Mouse (Mus musculus) midbrain, postnatal 0 days (tissue): ENCODE measurements around the gene Fam234a. TPM values are rescaled to one million over a fixed set of nuclear protein-coding genes. Genes with fewer than 3 reads are reported as not detected.
"Not testable (repeated sequence)": the region's sequence is repeated elsewhere in the genome, so short reads cannot be mapped to it uniquely, and the experiment has no call there.

Experiments
- ATAC-seq: fragments of 200-750 bp; cut with Nextera tagmentation; 2 replicates; pipeline ENCODE4 v1.8.0; 2017; ENCODE audit warnings: moderate number of reproducible peaks, mild to moderate bottlenecking, moderate TSS enrichment, moderate library complexity; ENCODE audit not compliant: low FRiP score
- DNase-seq: peaks from one replicate; pipeline ENCODE4 v3.0.0-alpha.2; 2015; ENCODE audit warnings: low spot score
- H3K27ac ChIP-seq: fragments of 300-500 bp; sonication (generic); 2 replicates; pipeline ENCODE4 v1.5.1; 2014; ENCODE audit warnings: low read depth, mild to moderate bottlenecking, low read length, mixed read lengths
- H3K27me3 ChIP-seq: fragments of 300-500 bp; sonication (generic); 2 replicates; pipeline ENCODE4 v1.6.1; 2014; ENCODE audit warnings: low read length, control low read depth, mixed read lengths; ENCODE audit not compliant: insufficient read depth
- H3K36me3 ChIP-seq: fragments of 300-500 bp; sonication (generic); 2 replicates; pipeline ENCODE4 v1.6.1; 2014; ENCODE audit warnings: low read length, control low read depth, mixed read lengths; ENCODE audit not compliant: insufficient read depth
- H3K4me1 ChIP-seq: fragments of 300-500 bp; sonication (generic); 2 replicates; pipeline ENCODE4 v1.6.1; 2014; ENCODE audit warnings: mild to moderate bottlenecking, control low read depth, antibody characterized with exemption, low read length, mixed read lengths; ENCODE audit not compliant: insufficient read depth
- H3K4me2 ChIP-seq: fragments of 300-500 bp; sonication (generic); 2 replicates; pipeline ENCODE4 v1.6.1; 2014; ENCODE audit warnings: low read depth, mild to moderate bottlenecking, low read length, mixed read lengths; ENCODE audit not compliant: poor library complexity, severe bottlenecking
- H3K4me3 ChIP-seq: fragments of 300-500 bp; sonication (generic); 2 replicates; pipeline ENCODE4 v1.5.1; 2014; ENCODE audit warnings: low read depth, mild to moderate bottlenecking, low read length, moderate library complexity
- H3K9ac ChIP-seq: fragments of 300-500 bp; sonication (generic); replicated peaks from 2 replicates; pipeline ENCODE4 v1.6.1; 2014; ENCODE audit warnings: mild to moderate bottlenecking, low read length, moderate library complexity, mixed read lengths; ENCODE audit not compliant: poor library complexity, severe bottlenecking
- H3K9me3 ChIP-seq: fragments of 300-500 bp; sonication (generic); 2 replicates; pipeline ENCODE4 v1.6.1; 2016; ENCODE audit warnings: low read length, control low read depth
- CTCF ChIP-seq: IDR thresholded peaks from 2 replicates; pipeline ENCODE4 v1.5.1; 2016; ENCODE audit warnings: antibody characterized with exemption, mild to moderate bottlenecking
- WGBS: fragments of 180-500 bp; shearing (Covaris S2); extraction: QIAGEN DNeasy Blood & Tissue Kit; methylation state at CpG from one replicate; pipeline ENCODE4 v1.1.7; 2014; 5-methylcytosine and 5-hydroxymethylcytosine counted together
- polyA plus RNA-seq: library from polyadenylated mRNA; unstranded; fragments of >200 nt; fragmentation: Nextera tagmentation; extraction: Ambion mirVana; gene quantifications from 2 replicates; pipeline ENCODE4 v1.2.1, GENCODE M21; 2015
- total RNA-seq: library from RNA; depleted of rRNA; stranded (reverse); fragments of >200 nt; gene quantifications from 2 replicates; pipeline ENCODE4 v1.2.3, GENCODE M21; 2014; rRNA removed

Fam234a gene
- total RNA-seq (24.6 and 31.5 TPM in 2 replicates), polyA plus RNA-seq (32.4 and 33.8 TPM in 2 replicates)

- WGBS, result 6% methylated on average over 33 of the region's 33 CpGs
- peak within 1 kb of the TSS; percentile 73 for H3K4me3 ChIP-seq
- H3K9ac ChIP-seq, result peak within 1 kb of the TSS; percentile 78
- H3K4me1 ChIP-seq, result 0 out of 2 replicates have a peak, but pooled peaks cover 5% of the 10 kb centered on the region
- peak within 1 kb of the TSS; percentile 77 for H3K4me2 ChIP-seq
- no peak for TF ChIP-seq CTCF
- peak within 1 kb of the TSS; percentile 86 for H3K27ac ChIP-seq
- H3K27me3 ChIP-seq, result no peaks in the 10 kb centered on the region
- ATAC-seq (peak; percentile 97), DNase-seq (peak; percentile 99)
- H3K36me3 ChIP-seq, result no peaks in the 10 kb centered on the region
- no peaks in the 10 kb centered on the region for H3K9me3 ChIP-seq
Measured at GRCm38 (mm10) chr17:26244101-26244841, at the start of gene Fam234a. Fam234a (minus strand) TSS chr17:26244242.

DNA sequence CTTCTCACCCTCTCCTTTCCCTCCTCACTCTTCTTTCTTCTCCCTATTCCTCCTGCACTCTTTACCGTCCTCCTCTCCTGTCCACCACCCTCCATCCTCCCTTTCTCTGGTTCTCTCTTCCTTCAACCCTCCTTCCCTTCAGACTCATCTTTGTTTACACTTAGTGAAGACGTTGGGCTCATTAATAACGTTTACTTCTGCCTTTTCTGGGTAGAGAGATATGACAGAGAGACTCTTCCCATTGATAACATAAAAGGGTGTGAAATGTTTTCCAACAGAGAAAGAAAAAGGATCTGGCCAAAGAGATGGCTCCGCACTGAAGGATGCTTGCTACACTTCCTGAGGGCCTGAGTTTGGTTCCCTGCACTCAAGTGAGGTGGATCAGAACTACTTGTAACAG is 45.4 kb upstream of the Fam234a start:
- Histone ChIP-seq H3K36me3 (peaks cover 37% of the 10 kb centered on the region), H3K4me3 (no peak overlapping the region), H3K27me3 (no peaks in the 10 kb centered on the region), H3K9ac (no peak overlapping the region), H3K4me2 (no peak overlapping the region), H3K4me1 (no peaks in the 10 kb centered on the region), H3K27ac (no peak overlapping the region), H3K9me3 (no peaks in the 10 kb centered on the region)
- no peak for ATAC-seq
- no peak for DNase-seq
- WGBS, result 85% methylated on average over 4 of the region's 4 CpGs
- no peak for TF ChIP-seq CTCF

GRCm38 (mm10) chr17:26286199-26286955 is 42.3 kb upstream of the Fam234a start:
- H3K36me3 ChIP-seq, result peaks cover 60% of the 10 kb centered on the region
- no peak overlapping the region for H3K4me2 ChIP-seq
- H3K4me1 ChIP-seq, result no peaks in the 10 kb centered on the region
- H3K27ac ChIP-seq, result no peak overlapping the region
- H3K27me3 ChIP-seq, result no peaks in the 10 kb centered on the region
- no peak for TF ChIP-seq CTCF
- H3K4me3 ChIP-seq, result no peak overlapping the region
- H3K9me3 ChIP-seq, result no peaks in the 10 kb centered on the region
- no peak for ATAC-seq
- H3K9ac ChIP-seq, result no peak overlapping the region
- WGBS, result 87% methylated on average over 8 of the region's 8 CpGs
- DNase-seq, result no peak

GRCm38 (mm10) chr17:26276711-26277110 is 32.7 kb upstream of the Fam234a start:
- peak; percentile 80 for TF ChIP-seq CTCF
- Histone ChIP-seq H3K27me3 (no peaks in the 10 kb centered on the region), H3K9me3 (no peaks in the 10 kb centered on the region), H3K27ac (no peak overlapping the region), H3K9ac (no peak overlapping the region), H3K36me3 (peaks cover 40% of the 10 kb centered on the region), H3K4me1 (no peaks in the 10 kb centered on the region), H3K4me3 (no peak overlapping the region), H3K4me2 (no peak overlapping the region)
- peak; percentile 62 for DNase-seq
- no peak for ATAC-seq
- WGBS, result 91% methylated on average over 4 of the region's 4 CpGs

- Histone ChIP-seq H3K9me3 (no peaks in the 10 kb centered on the region), H3K4me1 (no peaks in the 10 kb centered on the region), H3K4me2 (no peak overlapping the region), H3K9ac (no peak overlapping the region), H3K36me3 (peaks cover 36% of the 10 kb centered on the region), H3K27me3 (no peaks in the 10 kb centered on the region), H3K27ac (no peak overlapping the region), H3K4me3 (no peak overlapping the region)
- 89% methylated on average over 13 of the region's 13 CpGs for WGBS
- DNase-seq (no peak), ATAC-seq (no peak)
- TF ChIP-seq CTCF, result no peak
Measured at GRCm38 (mm10) chr17:26275933-26276332, 31.9 kb upstream of the Fam234a start.

DNA sequence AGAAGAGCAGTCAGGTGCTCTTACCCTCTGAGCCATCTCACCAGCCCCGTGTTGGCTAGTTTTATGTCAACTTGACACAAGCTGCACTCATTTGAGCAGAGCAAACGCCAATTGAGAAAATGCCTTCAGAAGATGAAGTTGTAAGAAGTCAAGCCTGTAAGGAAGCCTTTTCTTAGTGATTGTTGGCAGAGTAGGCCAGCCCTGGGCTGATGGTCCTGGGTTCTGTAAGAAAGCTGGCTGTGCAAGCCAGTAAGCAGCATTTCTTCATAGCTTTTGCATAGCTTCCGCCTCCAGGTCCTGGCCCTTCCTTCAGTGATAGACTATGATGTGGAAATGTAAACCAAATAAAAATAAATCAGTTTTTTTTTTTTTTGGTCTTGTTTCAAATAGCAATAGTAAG is 28.5 kb upstream of the Fam234a start:
- 93% methylated on average over 3 of the region's 3 CpGs for WGBS
- Histone ChIP-seq H3K9ac (no peak overlapping the region), H3K9me3 (no peaks in the 10 kb centered on the region), H3K4me3 (no peak overlapping the region), H3K36me3 (peaks cover 19% of the 10 kb centered on the region), H3K4me2 (no peak overlapping the region), H3K4me1 (no peaks in the 10 kb centered on the region), H3K27me3 (no peaks in the 10 kb centered on the region), H3K27ac (no peak overlapping the region)
- ATAC-seq, result no peak
- no peak for DNase-seq
- TF ChIP-seq CTCF, result no peak

DNA sequence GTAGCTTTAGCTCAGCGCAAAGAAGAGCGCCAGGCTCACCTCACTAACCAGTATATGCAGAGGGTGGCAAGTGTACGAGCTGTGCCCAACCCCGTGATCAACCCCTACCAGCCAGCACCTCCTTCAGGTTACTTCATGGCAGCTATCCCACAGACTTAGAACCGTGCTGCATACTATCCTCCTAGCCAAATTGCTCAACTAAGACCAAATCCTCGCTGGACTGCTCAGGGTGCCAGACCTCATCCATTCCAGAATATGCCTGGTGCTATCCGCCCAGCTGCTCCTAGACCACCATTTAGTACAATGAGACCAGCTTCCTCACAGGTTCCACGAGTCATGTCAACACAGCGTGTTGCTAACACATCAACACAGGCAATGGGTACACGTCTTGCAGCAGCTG is 25.5 kb upstream of the Fam234a start:
- ATAC-seq, H3K27me3 ChIP-seq, H3K4me3 ChIP-seq, DNase-seq, H3K27ac ChIP-seq, H3K4me2 ChIP-seq, H3K4me1 ChIP-seq, H3K9me3 ChIP-seq, H3K9ac ChIP-seq: not testable (repeated sequence)
- H3K36me3 ChIP-seq, result peaks cover 28% of the 10 kb centered on the region
- WGBS, result 97% methylated on average over 9 of the region's 10 CpGs
